Mouse (Mus musculus): Measurements from ENCODE around the gene Sike1.

Gene Sike1

DNA sequence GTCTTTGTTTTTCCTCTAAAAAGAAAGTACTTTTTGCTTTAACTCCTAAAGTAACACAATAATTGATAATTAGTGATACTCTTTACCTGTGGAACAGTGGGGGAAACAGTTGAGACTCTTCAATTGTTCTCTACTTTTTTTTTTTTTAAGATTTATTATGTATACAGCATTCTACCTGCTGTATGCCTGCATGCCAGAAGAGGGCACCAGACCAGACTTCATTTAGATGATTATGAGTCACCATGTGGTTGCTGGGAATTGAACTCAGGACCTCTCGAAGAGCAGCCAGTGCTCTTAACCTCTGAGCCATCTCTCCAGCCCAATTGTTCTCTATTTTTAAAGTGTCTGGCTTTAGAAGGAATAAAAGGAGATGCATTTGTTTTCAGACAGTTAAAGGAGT lies 30.7 kb downstream of the Sike1 start:
- DNase-seq (ENCODE audit: low read depth, low spot score): no peak

DNA sequence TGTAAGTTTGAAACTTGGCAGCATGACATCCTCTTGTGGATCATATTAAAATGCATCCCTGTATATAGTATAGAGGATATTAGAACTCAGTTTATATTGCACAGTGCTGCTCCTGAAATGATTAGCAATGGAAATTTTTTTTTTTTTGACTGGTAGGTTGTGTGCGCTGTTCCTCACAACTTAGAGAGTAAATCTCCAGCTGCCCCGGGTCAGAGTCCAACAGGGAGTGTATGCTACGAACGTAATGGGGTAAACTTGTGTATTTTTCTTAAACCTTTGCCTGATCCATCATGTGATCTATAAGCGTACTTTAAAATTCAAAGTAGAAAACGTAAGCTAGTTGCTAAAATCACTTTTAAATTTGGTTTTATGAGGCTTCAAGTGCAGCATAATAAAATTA lies 44.8 kb downstream of the Sike1 start:
- no peak for DNase-seq (ENCODE audit: low read depth, low spot score)

DNA sequence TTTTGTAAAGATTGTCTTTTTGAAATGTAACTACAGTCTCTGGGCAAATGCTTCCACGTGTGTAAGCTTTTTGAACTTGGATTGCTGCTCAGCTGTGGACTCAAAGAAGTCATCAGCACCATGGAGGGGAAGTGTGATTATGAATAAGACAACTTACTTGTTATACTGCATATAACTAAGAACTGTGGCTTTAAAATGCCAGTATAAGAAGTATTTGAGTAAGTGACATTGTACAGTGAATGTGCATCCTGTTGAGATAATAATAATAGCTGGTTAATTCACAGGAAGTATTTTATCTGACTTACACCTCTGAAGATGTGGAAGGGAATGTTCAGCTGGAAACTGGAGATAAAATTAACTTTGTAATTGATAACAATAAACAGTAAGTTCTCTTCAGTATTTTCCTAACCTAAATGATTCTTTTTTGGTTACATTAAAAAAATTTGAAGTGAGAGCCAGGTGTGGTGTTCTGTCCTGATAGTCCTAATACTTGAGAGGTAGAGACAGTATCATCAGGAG lies 45.4 kb downstream of the Sike1 start:
- DNase-seq (ENCODE audit: low read depth, low spot score): no peak

GRCm38 (mm10) chr3:103056016-103056595 lies 60.6 kb downstream of the Sike1 start:
- DNase-seq (ENCODE audit: low read depth, low spot score): no peak

GRCm38 (mm10) chr3:103057752-103058151 lies 62.2 kb downstream of the Sike1 start:
- DNase-seq (ENCODE audit: low read depth, low spot score): no peak
